Mouse (Mus musculus) spleen, postnatal 10 days (tissue): Measurements from ENCODE around the gene Igsf3.

ENCODE experiments used
- DNase-seq, 2 experiments: peaks; one replicate each; pipeline ENCODE4 v3.0.0; 2021 to 2022; ENCODE audit warnings: low spot score in 2 of 2

Gene Igsf3

GRCm38 (mm10) chr3:101376538-101377247, at the start of gene Igsf3:
Gene Igsf3 (plus strand): TSS chr3:101377083.
- DNase-seq: peak; percentile 73 to 86

GRCm38 (mm10) chr3:101327248-101327647, 49.6 kb upstream of the Igsf3 start:
- DNase-seq: no peak

- no peak for DNase-seq
Measured at GRCm38 (mm10) chr3:101328617-101329016, 48.3 kb upstream of the Igsf3 start.

- no peak for DNase-seq
Measured at GRCm38 (mm10) chr3:101343199-101343924, 33.5 kb upstream of the Igsf3 start.

GRCm38 (mm10) chr3:101344246-101344645, 32.6 kb upstream of the Igsf3 start:
- DNase-seq: no peak

- DNase-seq: no peak
Measured at GRCm38 (mm10) chr3:101345299-101345698, 31.6 kb upstream of the Igsf3 start.

- DNase-seq: no peak
Measured at GRCm38 (mm10) chr3:101346806-101347205, 30.1 kb upstream of the Igsf3 start.

GRCm38 (mm10) chr3:101348501-101349161, 28.3 kb upstream of the Igsf3 start:
- no peak for DNase-seq

- no peak for DNase-seq
Measured at GRCm38 (mm10) chr3:101349542-101350307, 27.2 kb upstream of the Igsf3 start.

GRCm38 (mm10) chr3:101350406-101350805, 26.5 kb upstream of the Igsf3 start:
- no peak for DNase-seq

GRCm38 (mm10) chr3:101354490-101354889, 22.4 kb upstream of the Igsf3 start:
- DNase-seq: peak; percentile 40 to 64

GRCm38 (mm10) chr3:101355702-101356101, 21.2 kb upstream of the Igsf3 start:
- no peak for DNase-seq

- DNase-seq: no peak
Measured at GRCm38 (mm10) chr3:101356583-101357553, 20.0 kb upstream of the Igsf3 start.

- DNase-seq: no peak
Measured at GRCm38 (mm10) chr3:101360832-101361231, 16.1 kb upstream of the Igsf3 start.

- DNase-seq: no peak
Measured at GRCm38 (mm10) chr3:101362391-101362790, 14.5 kb upstream of the Igsf3 start.

- DNase-seq: no peak
Measured at GRCm38 (mm10) chr3:101363574-101363973, 13.3 kb upstream of the Igsf3 start.

- no peak for DNase-seq
Measured at GRCm38 (mm10) chr3:101365081-101365612, 11.7 kb upstream of the Igsf3 start.

- no peak for DNase-seq
Measured at GRCm38 (mm10) chr3:101365911-101366310, 11.0 kb upstream of the Igsf3 start.

- DNase-seq: peak; percentile 17 to 33
Measured at GRCm38 (mm10) chr3:101367372-101367771, 9.5 kb upstream of the Igsf3 start.

- DNase-seq: no peak
Measured at GRCm38 (mm10) chr3:101369301-101369881, 7.5 kb upstream of the Igsf3 start.
